Mouse (Mus musculus) hindbrain, embryonic 12.5 days (tissue): ENCODE measurements around the gene Thy1. TPM values are rescaled to one million over a fixed set of nuclear protein-coding genes. Genes with fewer than 3 reads are reported as not detected.
A peak's percentile ranks its signal among the peaks of the same experiment; 100 is the strongest.

Experiments used
- ATAC-seq: fragments of 200-750 bp; cut with Nextera tagmentation; 2 replicates; pipeline ENCODE4 v1.8.0; 2017; ENCODE audit warnings: moderate TSS enrichment; ENCODE audit not compliant: low FRiP score
- H3K27ac ChIP-seq: fragments of 300-500 bp; sonication (generic); 2 replicates; pipeline ENCODE4 v1.5.1; 2016; ENCODE audit warnings: mild to moderate bottlenecking
- H3K27me3 ChIP-seq: fragments of 300-500 bp; sonication (generic); 2 replicates; pipeline ENCODE4 v1.6.1; 2016; ENCODE audit warnings: mild to moderate bottlenecking
- H3K36me3 ChIP-seq: fragments of 300-500 bp; sonication (generic); 2 replicates; pipeline ENCODE4 v1.6.1; 2016; ENCODE audit warnings: mild to moderate bottlenecking
- H3K4me1 ChIP-seq: fragments of 300-500 bp; sonication (generic); 2 replicates; pipeline ENCODE4 v1.6.1; 2016
- H3K4me2 ChIP-seq: fragments of 300-500 bp; sonication (generic); replicated peaks from 2 replicates; pipeline ENCODE4 v1.6.1; 2016; ENCODE audit warnings: mild to moderate bottlenecking
- H3K4me3 ChIP-seq: fragments of 300-500 bp; sonication (generic); 2 replicates; pipeline ENCODE4 v1.5.1; 2016; ENCODE audit warnings: mild to moderate bottlenecking
- H3K9ac ChIP-seq: fragments of 300-500 bp; sonication (generic); 2 replicates; pipeline ENCODE4 v1.6.1; 2016; ENCODE audit warnings: mild to moderate bottlenecking, moderate library complexity
- H3K9me3 ChIP-seq: fragments of 300-500 bp; sonication (generic); replicated peaks from 2 replicates; pipeline ENCODE4 v1.6.1; 2016; ENCODE audit warnings: mild to moderate bottlenecking
- WGBS: fragments of 180-500 bp; shearing (Covaris S2); methylation state at CpG from one replicate; pipeline ENCODE4 v1.1.7; 2016; 5-methylcytosine and 5-hydroxymethylcytosine counted together
- polyA plus RNA-seq: library from polyadenylated mRNA; unstranded; fragments of >200 nt; fragmentation: Nextera tagmentation; extraction: Ambion mirVana; gene quantifications from 2 replicates; pipeline ENCODE4 v1.2.1, GENCODE M21; 2016

Thy1 gene
- polyA plus RNA-seq, 1 experiment from 2014 or later = not detected

DNA sequence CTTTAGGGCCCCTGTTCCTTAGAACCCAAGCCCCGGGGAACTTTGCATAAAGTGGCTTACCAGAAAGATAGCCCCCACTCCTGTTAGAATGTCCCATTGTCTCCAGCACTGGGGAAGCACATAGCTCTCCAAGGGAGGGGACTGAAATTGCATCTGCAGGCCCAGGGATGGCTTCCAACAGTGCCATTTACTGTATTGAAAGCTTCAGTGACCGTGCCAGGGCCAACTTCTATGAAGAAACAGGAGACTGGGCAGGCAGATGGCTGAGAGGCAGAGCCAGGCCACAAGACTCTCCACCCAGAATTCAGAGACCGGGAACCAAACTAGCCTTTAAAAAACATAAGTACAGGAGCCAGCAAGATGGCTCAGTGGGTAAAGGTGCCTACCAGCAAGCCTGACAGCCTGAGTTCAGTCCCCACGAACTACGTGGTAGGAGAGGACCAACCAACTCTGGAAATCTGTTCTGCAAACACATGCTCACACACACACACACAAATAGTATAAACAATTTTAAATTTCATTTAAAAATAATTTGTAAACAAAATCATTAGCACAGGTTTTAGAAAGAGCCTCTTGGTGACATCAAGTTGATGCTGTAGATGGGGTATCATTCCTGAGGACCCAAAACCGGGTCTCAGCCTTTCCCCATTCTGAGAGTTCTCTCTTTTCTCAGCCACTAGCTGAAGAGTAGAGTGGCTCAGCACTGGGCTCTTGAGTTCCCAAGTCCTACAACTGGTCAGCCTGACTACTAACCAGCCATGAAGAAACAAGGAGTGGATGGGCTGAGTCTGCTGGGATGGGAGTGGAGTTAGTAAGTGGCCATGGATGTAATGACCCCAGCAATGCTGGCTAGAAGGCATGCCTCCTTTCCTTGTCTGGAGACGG lies 1.4 kb upstream of the Thy1 start:
- no peak overlapping the region for H3K9ac ChIP-seq
- ATAC-seq = no peak
- 72% methylated on average over 7 of the region's 7 CpGs for WGBS
- H3K36me3 ChIP-seq = no peaks in the 10 kb centered on the region
- H3K4me1 ChIP-seq = peaks cover 15% of the 10 kb centered on the region
- no peaks in the 10 kb centered on the region; the same call in 1 of the 2 replicates for H3K9me3 ChIP-seq
- H3K4me3 ChIP-seq = no peak overlapping the region
- H3K27ac ChIP-seq = no peak overlapping the region
- no peak overlapping the region for H3K4me2 ChIP-seq
- peaks cover 58% of the 10 kb centered on the region for H3K27me3 ChIP-seq

GRCm38 (mm10) chr9:44042396-44042680 lies 846 bp upstream of the Thy1 start:
- 63% methylated on average over 1 of the region's 1 CpGs for WGBS
- Histone ChIP-seq H3K9ac (no peak overlapping the region), H3K36me3 (no peaks in the 10 kb centered on the region), H3K9me3 (no peaks in the 10 kb centered on the region; the same call in 1 of the 2 replicates), H3K4me2 (no peak overlapping the region), H3K4me3 (no peak overlapping the region), H3K27ac (no peak overlapping the region), H3K4me1 (peaks cover 15% of the 10 kb centered on the region), H3K27me3 (peaks cover 58% of the 10 kb centered on the region)
- ATAC-seq = no peak

GRCm38 (mm10) chr9:44043708-44044425 lies 683 bp downstream of the Thy1 start:
- H3K9me3 ChIP-seq = no peaks in the 10 kb centered on the region
- no peak overlapping the region for H3K27ac ChIP-seq
- H3K4me1 ChIP-seq = peaks cover 15% of the 10 kb centered on the region
- H3K9ac ChIP-seq = peak overlapping the region; percentile 47
- no peaks in the 10 kb centered on the region for H3K36me3 ChIP-seq
- H3K4me3 ChIP-seq = peak overlapping the region; percentile 34
- no peak for ATAC-seq
- H3K27me3 ChIP-seq = peaks cover 58% of the 10 kb centered on the region
- 4% methylated on average over 22 of the region's 23 CpGs for WGBS
- peak overlapping the region; percentile 65 for H3K4me2 ChIP-seq

DNA sequence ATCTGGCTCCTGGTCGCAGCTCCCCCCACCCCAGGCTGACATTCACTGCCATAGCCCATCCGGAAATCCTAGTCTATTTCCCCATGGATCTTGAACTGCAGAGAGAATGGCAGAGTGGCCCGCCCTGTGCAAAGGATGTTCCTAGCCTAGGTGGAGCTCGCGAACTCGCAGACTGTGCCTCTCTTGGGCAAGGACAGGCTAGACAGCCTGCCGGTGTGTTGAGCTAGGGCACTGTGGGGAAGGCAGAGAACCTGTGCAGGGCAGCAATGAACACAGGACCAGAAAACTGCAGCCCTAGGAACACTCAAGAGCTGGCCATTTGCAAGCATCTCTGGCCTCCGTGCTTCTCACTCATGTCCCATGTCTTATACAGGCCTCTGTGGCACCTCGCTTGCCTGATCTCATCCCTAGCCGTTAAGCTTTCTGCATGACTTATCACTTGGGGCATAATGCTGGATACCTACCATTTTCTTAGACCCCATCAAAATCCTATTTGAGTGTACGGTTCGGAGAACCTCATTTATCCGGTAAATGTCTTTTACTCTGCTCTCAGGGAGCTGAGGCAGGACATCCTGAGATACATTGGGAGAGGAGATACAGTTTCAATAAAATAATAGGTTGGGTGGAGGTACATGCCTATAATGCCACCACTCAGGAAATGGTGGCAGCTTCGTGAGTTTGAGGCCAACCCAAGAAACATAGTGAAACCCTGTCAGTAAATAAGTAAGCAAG lies 1.4 kb downstream of the Thy1 start:
- H3K9ac ChIP-seq = no peak overlapping the region
- peaks cover 15% of the 10 kb centered on the region for H3K4me1 ChIP-seq
- peaks cover 58% of the 10 kb centered on the region for H3K27me3 ChIP-seq
- H3K4me3 ChIP-seq = no peak overlapping the region
- no peak overlapping the region for H3K27ac ChIP-seq
- H3K9me3 ChIP-seq = no peaks in the 10 kb centered on the region
- H3K36me3 ChIP-seq = no peaks in the 10 kb centered on the region
- no peak for ATAC-seq
- 40% methylated on average over 14 of the region's 14 CpGs for WGBS
- no peak overlapping the region for H3K4me2 ChIP-seq

- Histone ChIP-seq H3K36me3 (no peaks in the 10 kb centered on the region), H3K4me1 (peaks cover 15% of the 10 kb centered on the region), H3K4me3 (no peak overlapping the region), H3K4me2 (no peak overlapping the region), H3K27ac (no peak overlapping the region), H3K27me3 (peaks cover 60% of the 10 kb centered on the region), H3K9me3 (no peaks in the 10 kb centered on the region), H3K9ac (no peak overlapping the region)
- ATAC-seq = no peak
- 71% methylated on average over 3 of the region's 3 CpGs for WGBS
Observed at GRCm38 (mm10) chr9:44045158-44045883, 2.1 kb downstream of the Thy1 start.

DNA sequence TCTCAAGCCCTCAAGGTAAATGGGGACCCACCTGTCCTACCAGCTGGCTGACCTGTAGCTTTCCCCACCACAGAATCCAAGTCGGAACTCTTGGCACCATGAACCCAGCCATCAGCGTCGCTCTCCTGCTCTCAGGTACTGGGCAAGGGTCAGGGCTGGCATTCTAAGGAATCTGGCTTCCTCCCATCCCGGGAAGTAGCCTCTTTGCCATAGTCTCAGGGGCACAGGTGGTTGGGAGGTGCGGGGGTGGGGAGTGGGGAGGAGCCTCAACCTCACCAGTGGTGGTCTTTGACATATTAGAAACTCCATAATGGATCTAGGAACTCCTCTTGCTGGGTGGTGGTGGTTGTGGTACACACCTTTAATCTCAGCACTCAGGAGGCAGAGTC lies 2.7 kb downstream of the Thy1 start:
- H3K4me2 ChIP-seq = no peak overlapping the region
- H3K9ac ChIP-seq = no peak overlapping the region
- H3K36me3 ChIP-seq = no peaks in the 10 kb centered on the region
- peaks cover 15% of the 10 kb centered on the region for H3K4me1 ChIP-seq
- peaks cover 58% of the 10 kb centered on the region for H3K27me3 ChIP-seq
- H3K27ac ChIP-seq = no peak overlapping the region
- WGBS = 86% methylated on average over 5 of the region's 5 CpGs
- ATAC-seq = no peak
- no peaks in the 10 kb centered on the region for H3K9me3 ChIP-seq
- H3K4me3 ChIP-seq = no peak overlapping the region

- H3K36me3 ChIP-seq = no peaks in the 10 kb centered on the region
- H3K4me3 ChIP-seq = no peak overlapping the region
- H3K4me2 ChIP-seq = no peak overlapping the region
- 89% methylated on average over 12 of the region's 12 CpGs for WGBS
- ATAC-seq = no peak
- no peaks in the 10 kb centered on the region for H3K9me3 ChIP-seq
- peaks cover 53% of the 10 kb centered on the region for H3K27me3 ChIP-seq
- no peak overlapping the region for H3K9ac ChIP-seq
- no peak overlapping the region for H3K27ac ChIP-seq
- peaks cover 15% of the 10 kb centered on the region for H3K4me1 ChIP-seq
Observed at GRCm38 (mm10) chr9:44046426-44046825, 3.2 kb downstream of the Thy1 start.

DNA sequence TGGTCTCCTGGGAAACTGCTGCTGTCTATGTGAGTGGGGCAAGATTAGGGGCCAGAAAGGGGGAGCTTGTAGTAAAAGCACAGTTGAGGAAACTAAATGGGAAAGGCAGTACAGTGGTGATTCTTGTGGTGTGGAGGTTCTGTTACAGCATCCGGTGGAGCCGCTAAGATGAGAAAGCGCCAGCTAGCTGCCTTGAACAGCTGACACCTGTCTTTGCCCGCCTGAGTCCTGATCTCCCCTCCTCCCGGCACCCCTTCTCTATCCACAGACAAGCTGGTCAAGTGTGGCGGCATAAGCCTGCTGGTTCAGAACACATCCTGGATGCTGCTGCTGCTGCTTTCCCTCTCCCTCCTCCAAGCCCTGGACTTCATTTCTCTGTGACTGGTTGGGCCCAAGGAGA lies 3.9 kb downstream of the Thy1 start:
- ATAC-seq = no peak
- no peak overlapping the region for H3K9ac ChIP-seq
- peaks cover 15% of the 10 kb centered on the region for H3K4me1 ChIP-seq
- no peak overlapping the region for H3K4me3 ChIP-seq
- no peaks in the 10 kb centered on the region for H3K9me3 ChIP-seq
- H3K4me2 ChIP-seq = no peak overlapping the region
- H3K27me3 ChIP-seq = peaks cover 46% of the 10 kb centered on the region
- no peak overlapping the region for H3K27ac ChIP-seq
- WGBS = 80% methylated on average over 6 of the region's 6 CpGs
- H3K36me3 ChIP-seq = no peaks in the 10 kb centered on the region

- no peak overlapping the region for H3K9ac ChIP-seq
- 72% methylated on average over 14 of the region's 14 CpGs for WGBS
- no peak for ATAC-seq
- H3K4me2 ChIP-seq = no peak overlapping the region
- H3K4me3 ChIP-seq = no peak overlapping the region
- H3K27ac ChIP-seq = no peak overlapping the region
- H3K27me3 ChIP-seq = peaks cover 41% of the 10 kb centered on the region
- no peaks in the 10 kb centered on the region for H3K9me3 ChIP-seq
- H3K36me3 ChIP-seq = no peaks in the 10 kb centered on the region
- H3K4me1 ChIP-seq = peaks cover 12% of the 10 kb centered on the region
Observed at GRCm38 (mm10) chr9:44047571-44048490, 4.6 kb downstream of the Thy1 start.

- Histone ChIP-seq H3K4me1 (peaks cover 3% of the 10 kb centered on the region), H3K9ac (no peak overlapping the region), H3K27ac (no peak overlapping the region), H3K4me2 (no peak overlapping the region), H3K4me3 (no peak overlapping the region), H3K9me3 (no peaks in the 10 kb centered on the region), H3K27me3 (peaks cover 31% of the 10 kb centered on the region), H3K36me3 (no peaks in the 10 kb centered on the region)
- 76% methylated on average over 15 of the region's 15 CpGs for whole genome bisulfite sequencing
- no peak for ATAC-seq
Observed at GRCm38 (mm10) chr9:44048541-44049380, 5.6 kb downstream of the Thy1 start.
